Mouse (Mus musculus) brain, embryonic 14.5 days (tissue): ENCODE data around the gene Tle6.

Experiments
- CTCF ChIP-seq: fragments of 200-500 bp; IDR thresholded peaks from 2 replicates; pipeline ENCODE4 v1.5.1; 2012; ENCODE audit warnings: inconsistent platforms, mild to moderate bottlenecking, moderate library complexity, borderline replicate concordance; ENCODE audit not compliant: insufficient read depth, insufficient read length; ENCODE audit errors: extremely low read depth
- POLR2A ChIP-seq: fragments of 200-500 bp; IDR thresholded peaks from 2 replicates; pipeline ENCODE4 v1.6.1; 2012; ENCODE audit warnings: mild to moderate bottlenecking, inconsistent platforms, borderline replicate concordance; ENCODE audit not compliant: poor library complexity, insufficient read depth, insufficient read length, severe bottlenecking; ENCODE audit errors: extremely low read depth

DNA sequence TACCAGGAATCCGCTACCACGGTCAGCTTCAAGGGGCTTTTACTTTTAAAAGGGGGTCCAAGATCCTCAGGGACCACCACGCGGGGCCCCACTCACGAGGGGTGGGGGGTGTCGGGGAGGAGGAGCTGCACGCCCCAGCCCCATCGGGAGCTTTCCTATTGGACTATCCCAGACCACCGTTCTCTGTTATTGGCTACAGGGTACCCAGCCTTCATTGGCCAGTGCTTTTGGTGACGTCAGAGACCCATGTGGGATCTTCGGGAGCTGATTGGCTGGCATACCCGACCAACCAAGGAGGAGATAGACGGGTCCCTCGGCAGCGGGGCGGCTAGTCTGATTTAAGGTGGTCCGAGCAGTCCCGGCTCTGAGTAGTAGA is 29.4 kb downstream of the Tle6 start:
- no peak for TF ChIP-seq CTCF
- no peak for TF ChIP-seq POLR2A
